Mouse (Mus musculus) kidney, adult 2 months (tissue): ENCODE data around the gene Cyyr1.

ENCODE experiments used
- CTCF ChIP-seq: fragments of 200-500 bp; conservative IDR thresholded peaks from 2 replicates; pipeline ENCODE4 v1.5.1; 2011; ENCODE audit warnings: low read depth, mild to moderate bottlenecking, control low read depth, low read length, moderate library complexity, mixed read lengths; ENCODE audit not compliant: insufficient read depth, insufficient read length
- POLR2A ChIP-seq: fragments of 200-500 bp; IDR thresholded peaks from one replicate; pipeline ENCODE4 v1.6.1; 2011; ENCODE audit warnings: low read depth, low read length, control low read depth

- TF ChIP-seq POLR2A (no peak), CTCF (no peak)
Observed at GRCm38 (mm10) chr16:85505108-85505507, 48.1 kb downstream of the Cyyr1 start.
